Mouse (Mus musculus) heart, adult 2 months (tissue): Measurements from ENCODE around the gene Cracr2a.

Experiments
- CTCF ChIP-seq: fragments of 200-600 bp; IDR thresholded peaks from 2 replicates; pipeline ENCODE4 v1.8.1; 2022; ENCODE audit warnings: antibody characterized with exemption, mild to moderate bottlenecking, moderate library complexity
- POLR2A ChIP-seq: fragments of 200-500 bp; IDR thresholded peaks from 2 replicates; pipeline ENCODE4 v1.6.1; 2011; ENCODE audit warnings: mild to moderate bottlenecking, low read depth, low read length, control low read depth; ENCODE audit not compliant: insufficient read depth

- no peak for TF ChIP-seq POLR2A
- no peak for TF ChIP-seq CTCF
Measured at GRCm38 (mm10) chr6:127611216-127611615, 50.1 kb downstream of the Cracr2a start.
